28 mouse cellular contexts compared by ENCODE assay signal in the genomic region with DNA sequence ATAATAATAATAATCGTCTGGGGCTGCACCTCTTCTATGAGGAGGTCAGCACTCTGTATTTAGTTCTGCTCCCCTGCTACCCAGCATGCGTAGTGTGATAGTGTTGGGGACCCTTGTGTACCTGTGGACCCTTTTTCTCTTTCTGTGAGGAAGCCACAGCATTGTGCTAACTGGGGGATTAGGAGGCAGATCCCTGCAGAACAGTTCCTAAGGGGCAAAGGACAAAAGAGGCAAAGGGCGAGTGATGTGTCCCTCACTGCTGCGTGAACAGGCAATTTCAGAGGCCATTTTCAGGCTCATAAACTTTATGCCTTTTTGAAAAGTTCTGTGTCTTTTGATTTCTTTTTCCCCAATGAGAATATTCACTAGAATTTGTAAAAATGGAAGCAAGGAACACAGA.
DNase-seq lines count a peak whose midpoint lies in the region; ATAC-seq and TF ChIP-seq lines count a peak whose summit lies in the region.
"Had no signal": no experiment of that assay in that cellular context is flagged by ENCODE, and none has a peak within 500 bp of the region (broad histone marks: within the 10 kb centered on the region; RNA-seq: fewer than 3 reads in every experiment).

No protein-coding gene starts in this region.

- WGBS in forebrain, postnatal 0 days: 29% methylated on average over 4 of the region's 4 CpGs
- WGBS in forebrain, embryonic 14.5 days: 16% methylated on average over 4 of the region's 4 CpGs
- WGBS in hindbrain, embryonic 15.5 days: 70% methylated on average over 4 of the region's 4 CpGs
- WGBS in hindbrain, embryonic 10.5 days: 74% methylated on average over 4 of the region's 4 CpGs
- WGBS in neural tube, embryonic 14.5 days: 26% methylated on average over 4 of the region's 4 CpGs

- no peak overlapping the region for H3K4me3 ChIP-seq in forebrain, postnatal 0 days (ENCODE audit: low read depth, low read length)
- H3K4me3 ChIP-seq in forebrain, embryonic 14.5 days (ENCODE audit: low read depth, low read length): no peak overlapping the region
- H3K4me3 ChIP-seq in hindbrain, embryonic 15.5 days: no peak overlapping the region
- no peak overlapping the region for H3K4me3 ChIP-seq in hindbrain, embryonic 10.5 days
- H3K4me3 ChIP-seq in neural tube, embryonic 14.5 days (ENCODE audit: low read depth, low read length): no peak overlapping the region
- H3K4me3 ChIP-seq: embryonic facial prominence, embryonic 12.5 days; embryonic facial prominence, embryonic 15.5 days; forebrain, embryonic 13.5 days; heart, embryonic 12.5 days; heart, embryonic 15.5 days had no signal

- no peak overlapping the region for H3K4me2 ChIP-seq in forebrain, postnatal 0 days (ENCODE audit: low read depth)
- no peak overlapping the region for H3K4me2 ChIP-seq in forebrain, embryonic 14.5 days (ENCODE audit: low read length)
- H3K4me2 ChIP-seq in hindbrain, embryonic 15.5 days: no peak overlapping the region
- no peak overlapping the region for H3K4me2 ChIP-seq in neural tube, embryonic 14.5 days (ENCODE audit: low read depth, low read length)
- H3K4me2 ChIP-seq: embryonic facial prominence, embryonic 12.5 days; embryonic facial prominence, embryonic 15.5 days; forebrain, embryonic 13.5 days; heart, embryonic 12.5 days; heart, embryonic 15.5 days had no signal

- H3K27ac ChIP-seq in forebrain, postnatal 0 days (ENCODE audit: low read depth, low read length): peak overlapping the region; percentile 36; the same call in 1 of the 2 replicates
- no peak overlapping the region for H3K27ac ChIP-seq in forebrain, embryonic 14.5 days (ENCODE audit: low read depth, low read length)
- peak overlapping the region; percentile 48; the same call in 1 of the 2 replicates for H3K27ac ChIP-seq in hindbrain, embryonic 15.5 days (replicated peaks)
- no peak overlapping the region for H3K27ac ChIP-seq in hindbrain, embryonic 10.5 days
- no peak overlapping the region for H3K27ac ChIP-seq in neural tube, embryonic 14.5 days (ENCODE audit: low read depth, low read length)
- H3K27ac ChIP-seq: embryonic facial prominence, embryonic 12.5 days; embryonic facial prominence, embryonic 15.5 days; forebrain, embryonic 13.5 days; heart, embryonic 15.5 days; hindbrain, postnatal 0 days had no signal

- H3K27me3 ChIP-seq in forebrain, postnatal 0 days (ENCODE audit: insufficient read depth, low read length): no peaks in the 10 kb centered on the region
- H3K27me3 ChIP-seq in forebrain, embryonic 14.5 days (replicated peaks; ENCODE audit: control insufficient read depth, insufficient read depth, low read length): no peaks in the 10 kb centered on the region
- no peaks in the 10 kb centered on the region for H3K27me3 ChIP-seq in hindbrain, embryonic 15.5 days
- H3K27me3 ChIP-seq in hindbrain, embryonic 10.5 days (ENCODE audit: insufficient read depth, poor library complexity, severe bottlenecking): no peaks in the 10 kb centered on the region
- H3K27me3 ChIP-seq in neural tube, embryonic 14.5 days (ENCODE audit: control insufficient read depth, insufficient read depth, low read length): no peaks in the 10 kb centered on the region
- H3K27me3 ChIP-seq: CH12.LX; embryonic facial prominence, embryonic 12.5 days; embryonic facial prominence, embryonic 15.5 days; forebrain, embryonic 13.5 days; heart, embryonic 12.5 days; heart, embryonic 15.5 days; Patski had no signal

- no peak overlapping the region for H3K9ac ChIP-seq in forebrain, postnatal 0 days
- no peak overlapping the region for H3K9ac ChIP-seq in forebrain, embryonic 14.5 days (ENCODE audit: low read length)
- no peak overlapping the region for H3K9ac ChIP-seq in hindbrain, embryonic 15.5 days
- H3K9ac ChIP-seq in neural tube, embryonic 14.5 days (replicated peaks; ENCODE audit: low read depth, low read length): no peak overlapping the region
- H3K9ac ChIP-seq: embryonic facial prominence, embryonic 12.5 days; embryonic facial prominence, embryonic 15.5 days; forebrain, embryonic 13.5 days; heart, embryonic 12.5 days; heart, embryonic 15.5 days had no signal

- 0 out of 2 replicates have a peak, but pooled peaks cover 3% of the 10 kb centered on the region for H3K9me3 ChIP-seq in forebrain, postnatal 0 days (ENCODE audit: low read length)
- H3K9me3 ChIP-seq in forebrain, embryonic 14.5 days (replicated peaks; ENCODE audit: control insufficient read depth, low read length): no peaks in the 10 kb centered on the region
- no peaks in the 10 kb centered on the region for H3K9me3 ChIP-seq in hindbrain, embryonic 15.5 days
- no peaks in the 10 kb centered on the region for H3K9me3 ChIP-seq in hindbrain, embryonic 10.5 days
- no peaks in the 10 kb centered on the region for H3K9me3 ChIP-seq in neural tube, embryonic 14.5 days (ENCODE audit: control insufficient read depth, low read length)
- H3K9me3 ChIP-seq: embryonic facial prominence, embryonic 12.5 days; embryonic facial prominence, embryonic 15.5 days; forebrain, embryonic 13.5 days; G1E; heart, embryonic 15.5 days had no signal

- 0 out of 2 replicates have a peak, but pooled peaks cover 9% of the 10 kb centered on the region for H3K4me1 ChIP-seq in forebrain, postnatal 0 days (ENCODE audit: insufficient read depth)
- H3K4me1 ChIP-seq in forebrain, embryonic 14.5 days (ENCODE audit: control insufficient read depth, insufficient read depth, low read length): no peaks in the 10 kb centered on the region
- peaks cover 9% of the 10 kb centered on the region; the same call in 1 of the 2 replicates for H3K4me1 ChIP-seq in hindbrain, embryonic 15.5 days (replicated peaks)
- no peaks in the 10 kb centered on the region for H3K4me1 ChIP-seq in hindbrain, embryonic 10.5 days (replicated peaks)
- H3K4me1 ChIP-seq in neural tube, embryonic 14.5 days (ENCODE audit: control insufficient read depth, insufficient read depth, low read length): no peaks in the 10 kb centered on the region
- H3K4me1 ChIP-seq: embryonic facial prominence, embryonic 12.5 days; embryonic facial prominence, embryonic 15.5 days; heart, embryonic 12.5 days; heart, embryonic 15.5 days had no signal

- no peaks in the 10 kb centered on the region for H3K36me3 ChIP-seq in forebrain, postnatal 0 days (ENCODE audit: insufficient read depth)
- no peaks in the 10 kb centered on the region for H3K36me3 ChIP-seq in forebrain, embryonic 14.5 days (ENCODE audit: control insufficient read depth, insufficient read depth, low read length)
- no peaks in the 10 kb centered on the region for H3K36me3 ChIP-seq in hindbrain, embryonic 15.5 days
- peaks cover 29% of the 10 kb centered on the region for H3K36me3 ChIP-seq in hindbrain, embryonic 10.5 days
- H3K36me3 ChIP-seq in neural tube, embryonic 14.5 days (ENCODE audit: control insufficient read depth, insufficient read depth, low read length): no peaks in the 10 kb centered on the region
- H3K36me3 ChIP-seq: heart, embryonic 15.5 days had no signal

- DNase-seq in forebrain, postnatal 0 days: no peak
- no peak for DNase-seq in forebrain, embryonic 14.5 days (ENCODE audit: low spot score)
- no peak for DNase-seq in hindbrain, embryonic 10.5 days (ENCODE audit: low spot score)
- no peak for DNase-seq in cerebellum, adult 9-11 months
- DNase-seq: adrenal gland, postnatal 10 days; adrenal gland, postnatal 36 days; B cell, adult 2 months; cerebellum, adult 18-20 months; cerebellum, adult 9-10 months; cerebellum, postnatal 25 days; gastrocnemius, postnatal 10 days; gastrocnemius, postnatal 36 days; heart, postnatal 10 days; heart, postnatal 36 days; kidney, adult 18-20 months had no signal

- no peak for ATAC-seq in forebrain, postnatal 0 days
- ATAC-seq in forebrain, embryonic 14.5 days: no peak
- no peak; the same call in 1 of the 2 replicates for ATAC-seq in hindbrain, embryonic 15.5 days (ENCODE audit: low FRiP score, low read depth)
- ATAC-seq in neural tube, embryonic 14.5 days (ENCODE audit: low read depth): peak; percentile 62
- ATAC-seq: forebrain, embryonic 13.5 days; hindbrain, postnatal 0 days; inflammation-experienced regulatory T-cells, adult 6 months; intestine, embryonic 16.5 days; Patski had no signal

- TF ChIP-seq CTCF in forebrain, postnatal 0 days (IDR thresholded peaks at IDR 0.05; ENCODE audit: low read depth): no peak

Comparison
In these comparisons a context has a peak if more than half of its experiments do, and no peak if none do; other contexts are left out.
1. H3K27ac ChIP-seq: peak in forebrain, postnatal 0 days (single experiment) and hindbrain, embryonic 15.5 days (single experiment); none in forebrain, embryonic 14.5 days (single experiment), hindbrain, embryonic 10.5 days (single experiment) and neural tube, embryonic 14.5 days (single experiment).